Mouse (Mus musculus) cerebral cortex, adult 2 months (tissue): Measurements from ENCODE around the gene Pnpo.

Experiments
- WGBS: fragments of 180-500 bp; shearing (Covaris S2); methylation state at CpG from one replicate; pipeline ENCODE4 v1.1.7; 2018; 5-methylcytosine and 5-hydroxymethylcytosine counted together

Gene Pnpo

DNA sequence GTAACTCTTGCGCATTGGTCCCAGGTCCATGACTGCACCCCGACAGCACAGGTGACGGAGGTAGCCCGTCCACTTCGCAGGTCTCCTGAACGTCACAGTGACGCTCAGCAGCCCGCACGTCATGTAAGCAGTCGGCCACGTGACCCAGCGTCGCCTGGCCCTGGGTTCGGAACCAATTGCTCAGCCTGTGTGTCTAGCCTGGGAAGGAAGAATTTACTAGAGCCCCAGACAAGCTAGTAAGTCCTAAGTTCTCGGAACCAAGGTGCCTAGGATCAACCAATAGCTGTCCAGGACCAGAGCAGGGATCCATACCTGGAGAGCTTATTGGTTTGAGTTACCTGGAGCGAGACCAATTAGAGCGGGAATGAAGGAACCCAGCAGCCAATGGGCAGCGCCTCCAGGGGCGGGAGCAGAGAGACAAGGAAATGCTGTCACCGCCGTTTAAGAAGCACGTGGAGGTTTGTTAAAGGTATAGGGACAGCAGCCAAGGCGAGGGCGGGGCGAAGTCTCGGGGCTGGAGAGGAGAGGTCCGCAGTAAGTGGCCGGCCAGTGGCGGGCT is at the start of gene Pnpo:
Pnpo (minus strand) TSS at position 241 of the 559 bp plus-strand sequence.
- under 1% methylated on average over 29 of the region's 29 CpGs for WGBS

DNA sequence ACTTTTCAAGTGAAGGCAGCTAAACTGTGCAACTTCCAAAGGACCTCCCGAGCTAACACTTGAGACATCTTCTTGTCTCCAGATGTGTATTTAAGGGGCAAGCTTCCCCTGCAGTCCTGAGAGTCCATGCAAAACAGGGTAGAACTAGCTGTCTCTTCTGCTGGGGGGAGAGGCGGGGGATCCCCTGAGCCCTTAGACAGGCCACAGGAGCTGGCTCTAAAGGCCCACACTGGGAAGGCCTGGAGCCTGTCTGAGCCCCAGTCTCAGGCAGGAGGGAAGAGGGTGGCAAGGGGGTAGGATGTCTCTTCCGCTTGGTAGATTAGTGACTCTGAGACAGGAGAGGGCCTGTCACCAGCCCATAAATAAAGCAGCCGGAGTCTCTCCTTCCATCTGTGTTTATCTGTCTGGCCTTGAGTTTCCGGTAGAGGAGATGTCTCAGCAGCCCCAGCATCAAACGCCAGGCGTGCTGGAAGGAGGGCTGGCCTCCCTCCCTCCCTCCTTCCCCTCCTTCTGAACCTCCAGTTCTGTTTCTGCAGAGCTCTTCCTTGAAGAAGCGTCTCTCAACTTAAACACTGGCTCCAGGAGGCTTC is 49.0 kb upstream of the Pnpo start:
- 58% methylated on average over 8 of the region's 8 CpGs for WGBS

DNA sequence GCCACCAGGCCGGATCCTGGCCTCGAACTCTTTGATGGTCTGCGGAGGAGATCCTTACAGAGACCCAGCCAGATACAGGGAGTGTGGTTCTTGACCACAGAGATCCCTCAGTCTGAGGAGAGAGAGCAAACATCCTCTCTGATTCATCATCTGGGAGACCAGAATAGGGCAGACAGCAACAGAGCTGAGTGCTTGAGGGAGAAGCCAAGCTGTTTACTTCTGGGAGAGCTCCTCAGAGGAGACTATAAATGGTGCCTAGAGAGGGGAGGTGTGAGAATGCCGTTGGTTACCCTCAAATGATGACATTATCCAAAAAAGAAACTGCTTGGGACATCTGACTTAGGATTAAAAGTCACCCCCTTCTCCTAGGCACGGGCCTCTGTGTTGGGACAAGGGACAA is 47.7 kb upstream of the Pnpo start:
- 67% methylated on average over 5 of the region's 5 CpGs for WGBS

DNA sequence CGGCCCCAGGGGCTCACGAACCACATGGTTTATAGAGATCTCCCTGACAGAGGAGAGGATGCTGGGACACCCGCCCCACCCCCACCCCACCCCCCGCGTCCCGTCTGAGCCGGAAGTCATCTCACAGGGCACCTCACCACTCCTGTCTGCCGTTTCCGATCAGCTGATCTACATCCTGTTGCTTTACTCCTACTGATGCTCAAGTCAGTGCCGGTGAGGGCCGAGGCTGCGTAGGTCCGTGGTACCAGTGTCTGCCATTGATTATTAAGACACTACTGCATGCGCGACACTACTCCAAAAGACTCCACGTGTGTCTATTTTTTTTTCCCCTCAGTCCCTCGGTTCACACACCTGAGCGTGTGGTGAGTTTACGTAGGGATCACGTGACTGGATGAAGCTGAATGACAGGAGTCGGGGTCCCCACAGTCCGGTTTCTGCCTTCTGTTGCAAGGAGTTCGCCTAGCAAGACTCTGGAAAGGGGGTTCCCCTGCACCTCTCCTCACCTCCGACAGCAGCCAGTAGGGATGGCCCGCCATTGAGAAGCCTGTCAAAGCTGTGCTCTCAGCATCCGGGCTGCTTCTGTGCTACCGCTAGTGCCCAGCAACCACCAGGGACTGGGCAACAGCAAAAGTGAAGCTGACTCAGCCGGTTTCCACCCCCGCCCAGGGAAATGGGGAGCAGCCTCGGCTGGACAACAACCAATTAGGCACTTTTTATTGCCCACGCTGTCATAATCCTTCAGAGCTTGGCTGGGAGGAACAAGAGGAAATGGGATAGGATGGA is 44.3 kb upstream of the Pnpo start:
- 15% methylated on average over 31 of the region's 31 CpGs for WGBS

DNA sequence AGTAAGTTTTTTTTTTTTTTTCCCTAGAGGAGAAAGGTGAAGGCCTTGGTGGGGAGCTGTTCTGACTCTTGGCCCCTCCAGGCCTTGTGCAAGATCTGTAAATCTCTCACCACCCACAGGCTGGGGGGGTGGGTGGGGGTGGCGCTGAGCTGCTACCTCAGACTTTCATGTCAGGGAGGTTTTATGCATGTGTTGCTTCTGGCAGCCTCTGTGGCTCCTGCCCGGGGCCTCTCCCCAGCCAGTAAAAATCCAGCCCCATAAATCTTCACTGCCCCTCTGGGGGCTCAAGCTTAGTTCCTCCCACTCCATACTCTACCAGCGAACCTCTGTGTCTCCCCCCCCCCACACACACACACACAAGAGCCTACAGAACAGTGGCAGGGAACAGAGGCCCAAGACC is 42.7 kb upstream of the Pnpo start:
- WGBS, result 66% methylated on average over 3 of the region's 3 CpGs

DNA sequence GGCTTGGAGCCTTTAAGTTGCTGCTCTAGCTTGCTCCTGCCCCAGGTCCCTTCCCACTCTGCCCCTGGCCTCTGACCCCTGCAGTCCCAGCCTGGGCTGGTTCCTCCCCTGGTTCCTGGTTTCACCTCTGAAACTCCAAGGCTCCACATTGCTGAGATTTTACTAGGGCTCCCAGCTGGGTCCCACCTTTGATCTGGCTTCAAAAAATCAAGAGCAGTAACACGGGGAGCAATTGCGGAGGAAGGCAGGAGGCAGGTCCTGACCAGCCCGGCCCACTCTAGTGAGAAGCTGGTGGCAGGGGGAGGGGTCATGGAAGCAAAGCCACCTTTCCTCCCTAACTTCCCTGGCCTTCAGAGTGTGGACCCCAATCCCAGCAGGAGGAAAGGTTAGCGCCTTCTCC is 41.1 kb upstream of the Pnpo start:
- WGBS, result 53% methylated on average over 4 of the region's 4 CpGs

GRCm38 (mm10) chr11:96982859-96983258 is 39.1 kb upstream of the Pnpo start, which contains the start of gene Sp2:
TSS of gene Sp2 (minus strand) at chr11:96982959.
- WGBS, result 76% methylated on average over 7 of the region's 7 CpGs

DNA sequence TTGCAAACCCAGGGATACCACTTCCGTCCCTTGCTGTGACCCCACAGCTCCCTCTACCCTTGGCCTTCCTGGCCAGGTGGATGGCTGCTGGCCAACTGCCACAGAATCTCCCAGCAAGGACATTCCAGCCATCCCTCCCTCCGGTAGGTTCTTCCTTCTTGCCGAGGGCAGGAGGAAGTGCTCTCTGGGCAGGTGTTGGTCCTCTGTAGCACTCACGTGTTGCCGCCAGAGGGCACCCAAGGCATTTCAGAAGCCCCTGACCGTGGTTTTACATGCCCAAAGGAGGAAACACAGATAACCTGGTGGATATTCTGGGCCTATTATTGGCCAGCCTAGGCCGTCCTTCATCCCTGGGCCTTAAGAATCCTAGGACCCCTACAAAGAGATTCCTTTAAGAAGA is 38.6 kb upstream of the Pnpo start:
- WGBS, result 3% methylated on average over 7 of the region's 7 CpGs

- 84% methylated on average over 15 of the region's 15 CpGs for WGBS
Measured at GRCm38 (mm10) chr11:96981461-96981860, 37.7 kb upstream of the Pnpo start.

DNA sequence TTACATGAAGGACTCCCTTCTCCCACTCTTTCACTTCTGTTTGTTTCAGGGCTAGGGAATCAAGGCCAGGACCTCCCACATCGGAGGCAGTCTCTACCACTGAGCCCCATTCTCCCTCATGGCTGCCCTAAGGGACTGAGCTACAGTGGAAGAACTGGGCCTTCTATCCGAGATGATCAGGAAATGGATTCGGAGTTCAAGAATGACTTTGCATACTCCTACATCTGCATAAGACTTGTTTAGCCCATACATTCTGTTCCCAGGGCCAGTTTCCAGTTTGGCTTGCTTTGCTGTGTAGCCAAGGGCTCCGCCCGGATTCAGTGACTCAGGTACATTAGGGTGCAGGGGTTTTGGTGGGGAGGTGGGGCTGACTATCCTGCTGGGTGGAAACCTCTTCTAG is 36.2 kb upstream of the Pnpo start:
- 76% methylated on average over 5 of the region's 5 CpGs for WGBS

- 89% methylated on average over 7 of the region's 7 CpGs for WGBS
Measured at GRCm38 (mm10) chr11:96979329-96979728, 35.5 kb upstream of the Pnpo start.

DNA sequence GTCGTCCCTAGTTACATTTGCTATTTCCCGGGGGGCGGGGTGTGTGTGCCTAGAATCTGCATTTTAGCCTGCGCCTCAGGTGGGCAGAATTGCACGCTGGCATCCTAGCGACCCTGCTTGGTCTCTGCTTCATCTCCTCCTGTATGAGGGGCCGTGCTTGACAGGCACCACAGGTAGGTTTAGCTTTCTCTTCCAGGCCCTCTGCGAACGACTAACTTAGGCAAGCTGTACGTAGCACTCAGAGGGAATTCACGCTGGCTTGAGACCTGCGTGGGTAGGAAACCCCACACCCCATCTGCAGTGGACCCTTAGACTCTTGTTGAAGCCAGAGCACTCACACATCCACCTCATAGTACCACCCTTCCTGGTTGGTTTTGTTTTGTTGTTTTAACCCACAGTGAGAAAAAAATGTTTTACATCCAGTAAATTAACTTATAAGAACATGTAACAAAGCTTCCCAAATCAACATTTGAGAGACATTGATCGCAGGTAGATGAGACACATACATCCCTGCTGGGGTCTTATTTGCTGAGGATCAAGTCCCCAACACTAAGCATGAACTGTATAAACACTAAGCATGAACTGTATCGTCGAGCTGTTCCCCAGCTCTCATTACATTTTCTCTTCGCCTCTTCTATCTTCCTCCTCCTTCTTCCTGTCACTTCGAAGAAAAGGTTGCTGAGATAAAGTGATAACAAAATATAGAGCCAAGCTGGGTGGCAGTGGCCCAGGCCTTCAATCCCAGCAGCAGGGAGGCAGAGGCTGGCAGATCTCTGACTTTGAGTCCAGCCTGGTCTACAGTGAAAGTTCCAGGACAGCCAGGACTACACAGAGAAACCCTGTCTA is 34.8 kb upstream of the Pnpo start:
- 22% methylated on average over 17 of the region's 17 CpGs for WGBS

DNA sequence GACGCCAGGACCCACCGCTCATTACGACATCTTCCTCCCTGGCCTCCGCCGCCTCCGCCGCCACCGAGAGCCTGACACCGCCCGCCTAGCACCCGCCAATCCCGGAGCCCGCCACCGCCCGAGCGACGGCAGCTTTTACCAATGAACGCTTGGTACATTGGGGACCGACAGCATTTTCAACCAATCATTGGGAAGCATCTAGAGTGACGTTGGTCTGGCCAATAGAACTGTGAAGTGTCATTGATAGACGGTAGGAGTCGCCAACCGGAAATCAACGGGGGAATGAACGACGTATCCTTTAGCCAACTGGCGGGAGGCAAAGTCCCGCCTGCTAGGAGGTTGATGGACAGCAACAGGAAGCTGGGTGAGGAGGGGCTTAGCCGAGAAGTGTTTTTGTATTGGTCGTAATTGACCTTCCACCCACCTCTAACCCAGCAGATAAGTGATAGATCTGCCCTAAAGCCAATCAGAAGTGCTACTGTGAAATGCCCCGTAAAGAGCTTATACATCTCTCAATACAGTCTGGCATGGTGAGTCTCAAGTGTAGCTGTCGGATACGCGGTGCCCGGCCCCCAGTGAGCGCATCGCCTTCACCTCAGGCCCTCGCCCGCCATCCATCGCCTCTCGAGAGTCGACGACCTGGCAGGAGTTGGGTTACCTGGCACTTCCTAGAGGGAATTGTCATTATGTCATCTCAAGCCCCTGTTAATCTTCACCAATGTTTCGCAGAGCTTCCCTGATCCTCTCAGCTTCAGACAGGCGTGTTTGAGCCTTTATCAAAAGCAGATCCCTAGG is 34.0 kb upstream of the Pnpo start:
- under 1% methylated on average over 45 of the region's 45 CpGs for WGBS

DNA sequence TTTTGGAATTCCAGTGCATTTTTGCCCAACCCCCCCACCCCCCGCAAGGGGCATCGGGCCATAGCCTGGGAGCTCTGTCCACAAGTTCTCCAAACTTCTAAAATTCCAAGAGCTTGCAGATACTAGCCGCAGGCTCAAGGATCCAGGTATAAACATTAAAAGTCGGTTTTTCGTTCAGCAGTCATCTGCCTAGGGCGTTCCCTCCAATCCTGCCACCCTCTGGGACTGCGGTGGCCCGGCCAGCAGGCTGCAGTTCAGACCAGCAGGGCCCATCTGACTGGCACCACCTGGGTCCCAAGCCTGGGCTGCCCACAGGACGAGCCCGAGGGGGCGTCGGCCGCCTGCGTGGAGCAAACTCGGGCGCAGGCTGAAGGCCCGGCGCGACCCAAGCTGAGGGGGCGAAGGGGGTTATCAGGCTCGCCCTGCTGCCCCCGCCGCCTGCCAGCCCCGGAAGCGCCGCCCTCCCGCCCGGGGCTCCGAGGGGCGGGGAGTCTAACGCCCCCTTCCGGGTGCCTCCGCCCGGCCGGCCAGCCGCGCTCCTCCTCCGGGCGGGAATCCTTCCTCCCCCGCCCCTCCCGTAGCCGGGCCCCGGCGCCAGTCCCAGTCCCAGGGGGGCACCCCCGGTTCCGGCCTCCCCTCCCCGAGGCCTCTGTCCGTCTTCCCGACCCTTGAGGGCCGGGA is 33.3 kb upstream of the Pnpo start:
- whole genome bisulfite sequencing, result under 1% methylated on average over 49 of the region's 50 CpGs

GRCm38 (mm10) chr11:96976379-96976687 is 32.5 kb upstream of the Pnpo start:
- 30% methylated on average over 3 of the region's 3 CpGs for WGBS

DNA sequence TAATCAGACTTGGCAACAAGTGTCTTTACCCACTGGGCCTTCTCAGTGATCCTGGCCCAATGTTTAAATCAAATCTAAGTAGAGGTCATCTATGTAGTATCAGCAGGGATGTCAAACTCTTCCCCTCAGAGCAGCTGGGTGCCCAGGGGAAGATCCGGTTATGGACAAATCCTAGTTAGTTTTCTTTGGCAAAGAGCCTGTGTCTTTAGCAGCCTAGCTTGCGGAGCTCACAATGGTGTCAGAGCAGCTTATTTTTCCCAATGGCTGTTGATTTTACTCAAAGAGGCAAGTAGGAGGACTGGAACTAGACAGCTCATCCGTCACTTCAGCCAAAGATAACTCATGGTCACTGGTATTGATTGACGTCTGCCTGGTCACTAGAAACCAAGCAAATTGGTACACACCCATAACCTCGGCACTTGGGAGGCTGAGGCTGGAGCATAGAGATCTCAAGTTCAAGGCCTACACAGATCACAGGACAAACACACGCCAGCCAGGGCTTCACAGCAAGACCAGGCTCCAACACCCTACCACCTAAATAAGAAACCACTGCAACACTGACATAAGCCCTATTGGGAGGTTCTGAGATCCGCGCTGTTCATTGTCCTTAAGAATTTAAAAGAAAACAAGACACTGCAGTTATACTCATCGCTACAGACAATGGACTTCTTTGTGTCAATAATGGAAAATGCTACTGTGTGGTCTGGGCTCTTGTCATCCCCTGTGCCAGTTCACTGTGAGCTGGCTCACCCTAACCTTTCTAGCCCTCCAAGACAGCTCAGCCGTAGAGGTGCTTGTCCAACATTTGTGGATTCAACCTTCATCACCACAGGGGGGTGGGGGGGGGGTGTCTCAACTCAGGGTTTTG is 32.0 kb upstream of the Pnpo start:
- 54% methylated on average over 10 of the region's 10 CpGs for WGBS

- WGBS, result 80% methylated on average over 5 of the region's 5 CpGs
Measured at GRCm38 (mm10) chr11:96974813-96975212, 31.0 kb upstream of the Pnpo start.

- WGBS, result 64% methylated on average over 5 of the region's 5 CpGs
Measured at GRCm38 (mm10) chr11:96973426-96973964, 29.7 kb upstream of the Pnpo start.

GRCm38 (mm10) chr11:96972906-96973305 is 29.1 kb upstream of the Pnpo start:
- WGBS, result 47% methylated on average over 5 of the region's 5 CpGs

DNA sequence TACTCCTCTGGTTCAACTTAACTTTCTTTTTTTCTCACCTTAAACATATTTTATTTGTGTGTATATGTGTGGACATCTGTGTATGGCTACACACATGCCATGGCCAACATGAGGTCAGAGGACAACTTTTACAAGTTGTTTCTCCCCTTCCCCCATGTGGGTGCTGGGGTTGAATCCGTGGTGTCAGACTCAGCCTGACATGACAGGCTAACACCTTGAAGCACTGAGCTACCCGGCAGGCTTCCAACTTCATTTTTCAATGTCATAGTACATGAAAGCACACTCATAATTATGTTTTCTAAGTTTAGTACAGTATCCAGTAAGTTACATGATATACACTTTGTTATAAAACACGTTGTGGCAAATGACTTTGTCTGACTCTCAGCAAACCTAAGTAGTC is 26.6 kb upstream of the Pnpo start:
- WGBS, result 59% methylated on average over 3 of the region's 3 CpGs
